Mouse (Mus musculus) right cerebral cortex, postnatal 10 days (tissue): ENCODE data around the gene Rhobtb1.

Source experiments
- DNase-seq, 2 experiments: peaks; one replicate each; pipeline ENCODE4 v3.0.0; 2021; ENCODE audit warnings: low spot score in 2 of 2

Gene Rhobtb1

GRCm38 (mm10) chr10:69151045-69151444, at the start of gene Rhobtb1:
Gene Rhobtb1, plus strand, starts transcription at chr10:69151434.
- DNase-seq, result no peak

- peak; percentile 57 to 61 for DNase-seq
Measured at GRCm38 (mm10) chr10:69101988-69102387, 49.2 kb upstream of the Rhobtb1 start.

DNA sequence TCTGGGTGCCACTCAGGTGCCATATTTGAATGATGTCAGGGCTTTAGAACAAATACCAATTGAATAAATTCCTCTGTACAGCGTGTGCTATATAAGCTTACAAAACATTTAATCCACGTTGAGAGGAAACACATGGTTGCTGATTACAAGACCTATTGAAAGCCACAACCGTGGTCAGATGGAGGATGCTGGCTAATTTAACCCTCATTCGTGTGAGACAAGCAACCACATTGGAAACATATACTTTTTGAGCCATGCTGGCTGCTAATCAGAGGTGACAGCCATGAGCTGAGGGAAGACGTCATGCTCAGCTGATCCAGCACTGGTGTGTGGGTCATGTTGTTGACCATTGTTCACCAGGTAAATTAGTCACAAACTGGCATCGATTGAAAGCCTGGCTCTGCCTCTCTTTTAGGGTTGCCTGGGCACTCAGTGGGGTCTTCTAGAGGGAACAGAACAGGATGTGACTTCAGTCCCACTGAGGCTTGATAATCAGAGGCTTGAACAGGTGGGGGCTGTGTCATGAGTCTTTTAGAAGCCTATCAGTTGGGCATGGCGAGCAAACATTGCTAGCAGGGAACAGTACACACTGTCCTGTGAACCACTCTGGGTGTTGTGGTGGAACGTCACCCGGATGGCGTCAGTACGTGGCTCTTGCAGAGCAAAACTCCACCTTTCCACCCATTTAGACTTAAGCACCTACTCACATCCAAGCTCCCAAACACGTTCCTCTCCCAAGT, 46.9 kb upstream of the Rhobtb1 start:
- DNase-seq, result no peak

GRCm38 (mm10) chr10:69104883-69105225, 46.4 kb upstream of the Rhobtb1 start:
- DNase-seq, result no peak

DNA sequence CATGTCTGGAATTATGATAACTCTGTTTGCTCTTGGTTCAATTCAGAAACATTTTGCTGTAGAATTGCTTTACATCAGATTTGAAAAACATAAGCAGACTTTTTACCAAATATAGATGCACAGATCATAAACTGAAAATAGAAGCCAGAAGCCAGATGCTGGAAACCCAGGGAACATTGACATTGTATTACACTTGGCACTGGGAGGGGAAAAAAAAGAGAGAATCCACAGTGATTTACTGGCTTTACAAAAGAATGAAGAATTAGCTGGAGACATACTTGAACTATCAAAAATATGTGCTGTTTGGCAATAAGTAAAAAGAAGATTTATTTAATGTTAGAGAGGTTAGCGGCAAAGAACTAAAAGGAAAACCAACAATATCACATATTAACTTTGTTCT, 44.4 kb upstream of the Rhobtb1 start:
- no peak for DNase-seq

DNA sequence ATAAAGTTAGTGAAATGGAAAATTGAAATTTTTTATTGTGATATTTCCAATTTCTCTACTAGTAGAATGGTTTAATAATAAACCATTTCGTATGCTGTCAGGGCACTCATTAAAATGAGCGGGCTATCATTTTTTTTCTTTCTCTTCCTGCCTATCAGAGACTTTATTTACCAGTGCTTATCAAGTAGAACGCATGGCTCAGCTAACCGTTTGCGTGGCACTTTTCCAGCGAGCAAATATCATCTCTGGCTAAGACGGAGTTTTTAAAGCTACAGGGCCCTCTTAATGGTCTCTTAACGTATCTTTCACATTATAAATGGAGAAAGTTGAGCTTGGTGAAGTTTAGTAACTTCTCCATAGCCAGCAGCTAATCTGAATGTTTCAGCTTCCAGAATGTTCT, 44.0 kb upstream of the Rhobtb1 start:
- no peak for DNase-seq

DNA sequence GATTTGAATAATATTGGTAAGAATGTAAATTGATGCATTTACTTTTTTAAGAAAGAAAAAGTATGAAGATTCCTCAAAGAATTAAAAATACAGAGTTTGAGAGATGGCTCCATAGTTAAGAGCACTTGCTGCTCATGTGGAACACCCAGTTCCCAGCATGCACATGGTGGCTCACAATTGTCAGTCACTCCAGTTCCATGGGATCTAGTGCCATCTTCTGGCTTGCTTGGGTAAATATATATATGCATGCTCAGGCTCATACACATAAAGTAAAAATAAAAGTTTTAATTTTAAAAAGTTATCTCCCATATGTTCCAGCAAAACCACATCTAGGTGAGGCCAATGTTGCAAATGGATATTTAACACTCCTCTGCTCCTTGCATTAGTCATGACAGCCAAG, 36.9 kb upstream of the Rhobtb1 start:
- DNase-seq, result no peak

- no peak for DNase-seq
Measured at GRCm38 (mm10) chr10:69117996-69118395, 33.2 kb upstream of the Rhobtb1 start.

DNA sequence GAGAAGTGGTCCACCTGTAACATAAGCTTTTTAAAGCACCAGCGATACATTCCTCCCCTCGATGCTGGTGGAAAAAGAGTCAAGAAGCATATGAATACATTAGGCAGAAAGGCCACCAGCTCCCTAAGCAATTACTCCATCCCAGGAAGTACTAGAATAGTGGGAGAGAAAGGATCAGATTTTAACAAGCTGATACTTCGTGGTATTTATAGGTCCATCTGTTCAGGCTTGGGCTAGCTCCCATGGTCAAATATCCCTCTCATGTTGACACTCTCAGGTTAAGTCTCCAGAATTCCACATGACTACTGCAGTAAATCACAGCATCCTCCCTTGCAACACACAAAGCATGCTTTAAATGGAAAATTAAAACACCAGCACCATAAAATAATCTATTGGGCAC, 32.3 kb upstream of the Rhobtb1 start:
- no peak for DNase-seq

DNA sequence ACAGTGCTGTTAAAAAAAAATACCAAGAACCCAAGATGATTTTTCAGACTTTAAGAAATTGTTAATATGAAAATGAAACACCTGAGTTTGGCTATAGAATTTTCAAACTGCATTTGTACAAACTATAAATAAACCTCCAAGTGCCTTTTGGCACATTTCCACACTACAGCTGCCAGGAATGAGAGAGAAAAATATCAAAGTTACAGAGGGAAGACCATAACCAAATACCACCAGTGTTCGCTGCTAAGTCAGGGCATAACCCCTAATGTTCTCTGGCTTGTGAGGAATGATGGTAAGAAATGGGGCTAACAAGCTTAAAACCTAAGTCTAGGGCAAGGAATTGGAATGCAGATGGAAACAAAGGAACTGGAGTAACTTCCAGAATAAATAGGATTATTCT, 31.8 kb upstream of the Rhobtb1 start:
- no peak for DNase-seq

DNA sequence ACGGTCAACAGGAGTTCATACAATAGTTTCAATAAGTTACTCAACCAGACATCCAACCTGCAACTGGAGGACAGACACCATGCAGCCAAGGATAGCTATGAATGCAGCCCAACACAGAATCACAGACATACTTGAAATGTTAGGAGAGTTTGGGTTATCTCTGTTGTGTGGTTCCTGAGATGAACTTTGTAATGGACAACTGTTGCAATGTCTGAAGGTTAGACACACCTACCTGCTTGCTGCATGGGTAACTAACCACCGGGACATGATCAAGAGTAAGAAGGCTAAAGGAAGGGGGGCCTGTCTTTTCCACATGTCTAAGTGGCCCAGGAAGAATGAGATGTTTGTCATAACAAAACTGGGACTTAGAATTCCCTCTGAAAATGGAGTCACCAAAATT, 24.7 kb upstream of the Rhobtb1 start:
- DNase-seq, result no peak

GRCm38 (mm10) chr10:69128531-69128930, 22.7 kb upstream of the Rhobtb1 start:
- no peak for DNase-seq

- DNase-seq, result no peak
Measured at GRCm38 (mm10) chr10:69130613-69131012, 20.6 kb upstream of the Rhobtb1 start.

GRCm38 (mm10) chr10:69134356-69134755, 16.9 kb upstream of the Rhobtb1 start:
- DNase-seq, result no peak

GRCm38 (mm10) chr10:69136241-69136828, 14.9 kb upstream of the Rhobtb1 start:
- no peak for DNase-seq

DNA sequence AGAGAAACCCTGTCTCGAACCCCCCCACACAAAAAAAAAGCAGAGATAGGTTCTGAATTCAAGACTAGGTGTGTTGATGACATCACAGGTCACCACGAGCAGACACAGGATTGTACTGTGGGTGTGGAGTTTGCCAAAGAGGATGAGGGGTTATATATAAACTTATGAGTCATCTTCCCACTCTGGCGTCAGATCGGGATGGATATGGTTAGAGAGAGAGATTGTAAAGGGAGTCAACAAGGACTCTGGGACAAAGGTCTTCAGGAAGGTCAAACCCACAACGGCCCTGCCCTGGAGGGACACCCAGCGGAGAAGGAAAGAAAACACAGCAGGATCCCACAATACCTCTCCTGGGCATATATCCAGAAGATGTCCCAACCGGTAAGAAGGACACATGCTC, 2.0 kb upstream of the Rhobtb1 start:
- DNase-seq, result no peak

DNA sequence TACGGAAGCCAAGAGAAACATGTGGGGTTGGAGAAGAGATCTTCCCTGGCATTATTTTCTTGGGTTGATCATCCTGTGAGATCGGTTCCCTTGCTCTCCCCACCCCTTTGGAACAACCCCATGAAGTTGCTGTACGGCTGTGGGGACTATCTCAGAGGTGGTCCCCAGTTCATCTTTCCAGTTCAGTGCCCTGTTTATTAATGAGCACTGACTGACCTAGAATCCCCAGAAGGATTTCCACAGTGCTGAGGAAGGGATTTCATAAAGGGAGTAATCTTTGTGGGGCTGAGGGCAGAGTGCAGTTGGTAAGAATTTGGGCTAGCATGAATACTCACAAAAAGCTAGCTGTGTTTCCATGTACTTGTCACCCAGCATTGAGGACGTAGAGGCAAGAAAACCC, 1.7 kb downstream of the Rhobtb1 start:
- DNase-seq, result no peak

DNA sequence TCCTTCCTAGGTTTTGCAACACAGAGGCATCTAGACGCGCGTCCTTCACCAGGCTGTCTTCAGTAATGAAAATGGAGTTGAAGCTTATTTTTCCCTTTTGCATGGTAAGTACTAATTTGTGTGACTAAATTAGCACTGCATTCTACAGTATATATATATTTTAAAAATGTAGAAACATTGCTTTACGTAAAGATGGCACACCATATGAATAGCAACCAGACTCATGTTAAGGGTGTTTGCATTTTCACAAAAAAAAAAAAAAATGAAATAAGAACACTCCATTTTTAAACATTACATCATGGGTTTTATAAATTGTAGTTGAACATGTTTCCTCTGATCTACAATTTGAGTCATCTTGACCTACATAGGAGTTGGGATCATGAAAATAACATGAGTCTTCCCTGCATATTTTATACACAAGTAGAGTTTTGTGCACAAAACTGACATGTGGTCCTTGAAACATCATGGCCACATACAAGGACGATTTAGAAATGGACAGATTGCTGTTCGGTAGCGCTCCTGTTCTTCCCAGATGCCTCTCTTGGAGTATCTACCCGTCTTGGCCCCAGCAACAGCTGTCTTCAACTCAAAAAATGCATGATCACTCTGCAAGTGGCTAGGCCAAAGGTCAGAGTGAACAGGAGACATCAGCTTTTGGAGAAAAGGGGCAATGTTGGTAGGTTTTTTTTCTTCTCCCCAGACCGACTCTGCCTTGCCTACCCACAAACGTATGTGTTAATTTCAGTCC, 4.4 kb downstream of the Rhobtb1 start:
- DNase-seq, result peak; percentile 31 to 68

DNA sequence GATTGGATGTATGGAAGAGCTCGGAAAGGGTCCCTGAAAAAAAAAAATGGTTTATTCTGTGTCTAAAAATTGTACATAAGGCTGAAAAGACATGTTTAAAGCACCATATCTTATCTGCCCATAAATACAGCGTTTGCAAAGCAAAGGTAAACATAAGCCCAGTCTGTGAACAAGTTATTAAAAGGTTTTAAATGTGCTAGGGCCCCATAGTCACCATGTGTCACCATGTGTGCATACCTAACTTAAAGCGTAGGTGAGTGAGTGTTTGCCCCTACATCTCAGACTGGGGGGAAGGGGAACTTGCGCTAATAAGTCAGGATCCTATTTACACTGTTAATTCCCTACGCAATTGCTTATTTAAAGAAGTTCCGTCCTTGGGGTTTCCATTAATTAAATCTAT, 5.2 kb downstream of the Rhobtb1 start:
- no peak for DNase-seq

DNA sequence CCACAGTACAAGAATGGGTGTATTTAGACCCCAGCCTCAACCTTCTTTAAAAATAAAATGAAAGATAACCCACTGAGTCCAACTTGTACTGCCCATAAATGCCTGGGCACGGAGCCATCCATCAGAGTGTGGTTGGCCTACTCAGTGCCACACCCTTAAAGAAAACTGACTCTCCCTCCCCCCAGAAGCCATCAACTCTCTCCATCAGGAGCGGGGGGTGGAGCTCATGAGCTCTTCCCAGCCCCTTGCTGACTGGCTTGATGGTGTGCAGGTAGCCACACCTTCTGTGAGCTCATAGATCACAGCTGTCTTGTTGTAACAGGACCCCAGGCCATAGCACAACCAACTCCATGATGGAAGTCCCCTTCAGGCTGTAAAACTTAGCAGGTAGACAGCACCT, 6.2 kb downstream of the Rhobtb1 start:
- no peak for DNase-seq

- DNase-seq, result no peak
Measured at GRCm38 (mm10) chr10:69160877-69161276, 9.6 kb downstream of the Rhobtb1 start.

DNA sequence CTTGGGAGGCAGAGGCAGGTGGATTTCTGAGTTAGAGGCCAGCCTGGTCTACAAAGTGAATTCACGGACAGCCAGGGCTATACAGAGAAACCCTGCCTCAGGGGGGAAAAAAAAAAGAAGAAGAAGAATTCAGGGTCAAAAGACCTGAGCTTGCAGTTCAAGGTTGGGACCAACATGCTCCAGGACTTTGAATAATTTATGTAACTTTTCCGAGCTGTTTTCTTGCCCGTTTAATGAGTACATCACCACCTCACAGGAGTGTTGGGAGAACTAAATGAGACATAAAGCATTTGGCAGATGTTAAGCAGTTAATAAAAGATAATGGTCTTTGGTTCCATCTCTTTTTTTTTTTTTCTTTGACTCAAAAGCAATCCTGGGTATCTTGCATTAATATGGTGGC, 10.3 kb downstream of the Rhobtb1 start:
- DNase-seq, result no peak

DNA sequence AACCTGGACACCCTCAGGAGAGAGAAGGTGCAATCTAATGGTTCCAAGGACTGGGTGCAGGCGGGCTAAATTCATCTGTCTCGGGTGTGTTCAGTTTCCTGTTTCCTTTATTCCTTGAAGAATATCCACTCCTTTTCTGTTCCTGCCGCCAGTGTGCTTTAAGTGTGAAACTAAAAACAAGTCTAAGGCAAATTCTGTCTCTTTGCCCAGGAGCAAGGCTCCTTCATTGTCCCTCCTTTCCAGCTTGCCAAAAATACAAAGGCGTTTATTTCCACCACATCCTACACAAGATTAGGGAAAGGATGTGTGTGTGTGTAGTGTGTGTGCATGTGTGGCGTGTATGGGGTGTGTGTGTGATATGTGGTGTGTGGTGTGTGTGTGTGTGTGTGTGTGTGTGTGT, 11.3 kb downstream of the Rhobtb1 start:
- no peak for DNase-seq
